Mouse (Mus musculus) neural tube, embryonic 13.5 days (tissue): Measurements from ENCODE around the gene Samd4. TPM values are rescaled to one million over a fixed set of nuclear protein-coding genes. Genes with fewer than 3 reads are reported as not detected.

Experiments
- ATAC-seq: fragments of 200-750 bp; cut with Nextera tagmentation; 2 replicates; pipeline ENCODE4 v1.8.0; 2017; ENCODE audit warnings: low read depth, mild to moderate bottlenecking, moderate TSS enrichment, moderate library complexity
- H3K27ac ChIP-seq: fragments of 300-500 bp; sonication (generic); replicated peaks from 2 replicates; pipeline ENCODE4 v1.5.1; 2015; ENCODE audit warnings: moderate library complexity, mild to moderate bottlenecking, inconsistent platforms
- H3K27me3 ChIP-seq: fragments of 300-500 bp; sonication (generic); 2 replicates; pipeline ENCODE4 v1.6.1; 2015; ENCODE audit warnings: mild to moderate bottlenecking, inconsistent platforms
- H3K36me3 ChIP-seq: fragments of 300-500 bp; sonication (generic); 2 replicates; pipeline ENCODE4 v1.6.1; 2015; ENCODE audit warnings: mild to moderate bottlenecking, inconsistent platforms
- H3K4me1 ChIP-seq: fragments of 300-500 bp; sonication (generic); replicated peaks from 2 replicates; pipeline ENCODE4 v1.6.1; 2015; ENCODE audit warnings: inconsistent platforms
- H3K4me2 ChIP-seq: fragments of 300-500 bp; sonication (generic); 2 replicates; pipeline ENCODE4 v1.6.1; 2015; ENCODE audit warnings: inconsistent platforms, mild to moderate bottlenecking, moderate library complexity
- H3K4me3 ChIP-seq: fragments of 300-500 bp; sonication (generic); 2 replicates; pipeline ENCODE4 v1.5.1; 2015; ENCODE audit warnings: mild to moderate bottlenecking, inconsistent platforms
- H3K9ac ChIP-seq: fragments of 300-500 bp; sonication (generic); 2 replicates; pipeline ENCODE4 v1.6.1; 2015; ENCODE audit warnings: moderate library complexity, mild to moderate bottlenecking, inconsistent platforms
- H3K9me3 ChIP-seq: fragments of 300-500 bp; sonication (generic); 2 replicates; pipeline ENCODE4 v1.6.1; 2016; ENCODE audit warnings: inconsistent platforms
- WGBS: fragments of 180-500 bp; shearing (Covaris S2); methylation state at CpG from one replicate; pipeline ENCODE4 v1.1.7; 2015; 5-methylcytosine and 5-hydroxymethylcytosine counted together
- polyA plus RNA-seq: library from polyadenylated mRNA; unstranded; fragments of >200 nt; fragmentation: Nextera tagmentation; extraction: Ambion mirVana; gene quantifications from 2 replicates; pipeline ENCODE4 v1.2.1, GENCODE M21; 2015

The Samd4 gene
- polyA plus RNA-seq, 1 experiment from 2014 or later, result 3.1 TPM

DNA sequence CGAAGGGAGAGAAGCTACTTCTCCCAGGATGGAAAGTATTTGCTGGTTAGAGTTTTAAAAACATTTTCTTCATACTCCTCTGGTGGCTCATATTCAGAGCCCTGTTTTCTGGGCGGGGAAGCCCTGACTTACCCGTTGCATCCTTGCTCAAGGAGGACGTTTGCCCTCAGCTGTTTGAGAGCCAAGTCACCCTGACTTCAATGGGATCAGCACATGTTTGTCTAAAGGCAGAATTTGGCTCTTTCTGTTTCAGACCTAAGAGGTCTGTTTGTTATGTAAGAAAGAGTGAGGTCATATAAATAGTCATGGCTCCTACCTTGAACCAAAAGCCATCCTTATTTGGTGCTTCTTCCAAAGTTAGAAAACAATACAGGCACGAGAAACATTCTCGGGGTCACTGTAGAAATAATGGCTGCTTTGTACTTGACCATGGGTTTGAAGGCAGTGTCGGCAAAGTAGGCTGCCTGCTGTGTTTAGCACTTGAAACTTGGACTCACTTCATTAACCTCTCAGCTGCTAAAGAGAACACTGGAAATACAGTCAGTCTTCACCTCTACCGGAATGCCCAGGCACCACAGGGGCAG lies 102.0 kb downstream of the Samd4 start:
- ATAC-seq, result no peak
- no peaks in the 10 kb centered on the region for H3K9me3 ChIP-seq
- H3K4me3 ChIP-seq, result no peak overlapping the region
- H3K27me3 ChIP-seq, result no peaks in the 10 kb centered on the region
- WGBS, result 42% methylated on average over 8 of the region's 8 CpGs
- H3K4me2 ChIP-seq, result no peak overlapping the region
- H3K36me3 ChIP-seq, result no peaks in the 10 kb centered on the region
- peaks cover 10% of the 10 kb centered on the region for H3K4me1 ChIP-seq
- no peak overlapping the region for H3K9ac ChIP-seq
- no peak overlapping the region for H3K27ac ChIP-seq

DNA sequence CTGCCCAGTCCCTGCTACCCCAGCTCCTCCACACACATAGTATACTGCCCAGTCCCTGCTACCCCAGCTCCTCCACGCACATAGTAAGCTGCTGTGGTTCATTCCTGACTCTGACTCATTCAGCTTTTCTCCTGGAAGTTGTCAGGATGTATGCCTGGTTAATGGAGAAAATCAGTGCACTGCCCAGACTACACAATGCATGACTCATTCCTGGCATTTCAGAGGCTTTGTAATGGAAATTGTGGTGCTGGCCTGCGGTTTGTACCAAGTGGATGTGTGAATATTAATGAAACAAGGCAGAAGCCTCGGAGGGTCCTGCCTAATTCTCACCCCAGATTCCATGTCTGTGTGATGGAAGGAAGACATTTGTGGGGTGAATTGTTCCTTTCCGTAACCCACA lies 107.0 kb downstream of the Samd4 start:
- H3K4me1 ChIP-seq, result peaks cover 11% of the 10 kb centered on the region
- 24% methylated on average over 4 of the region's 4 CpGs for WGBS
- no peaks in the 10 kb centered on the region for H3K27me3 ChIP-seq
- H3K4me3 ChIP-seq, result no peak overlapping the region
- ATAC-seq, result peak; percentile 67; the same call in 1 of the 2 replicates
- no peak overlapping the region for H3K9ac ChIP-seq
- H3K36me3 ChIP-seq, result no peaks in the 10 kb centered on the region
- H3K9me3 ChIP-seq, result no peaks in the 10 kb centered on the region
- no peak overlapping the region for H3K4me2 ChIP-seq
- no peak overlapping the region for H3K27ac ChIP-seq

DNA sequence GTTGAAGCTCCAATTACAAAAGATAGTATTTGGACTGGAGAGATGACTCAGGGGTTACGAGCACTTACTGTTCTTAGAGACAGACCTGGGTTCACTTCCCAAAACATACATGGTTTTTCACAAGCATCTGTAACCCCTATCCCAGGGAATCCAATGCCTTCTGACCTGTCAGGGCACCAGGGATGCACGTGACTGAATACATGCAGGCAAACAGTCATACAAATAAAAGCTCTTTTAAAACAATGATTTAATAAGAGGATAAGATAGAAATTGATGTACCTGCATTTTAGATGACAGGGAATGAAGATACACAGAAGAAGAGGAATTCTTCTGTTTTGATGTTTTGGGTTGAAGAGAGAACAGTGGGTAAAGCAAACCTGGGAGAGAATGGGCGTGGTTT lies 107.8 kb downstream of the Samd4 start:
- Histone ChIP-seq H3K27ac (no peak overlapping the region), H3K9me3 (no peaks in the 10 kb centered on the region), H3K27me3 (no peaks in the 10 kb centered on the region), H3K4me3 (no peak overlapping the region), H3K4me2 (no peak overlapping the region), H3K4me1 (peaks cover 5% of the 10 kb centered on the region), H3K36me3 (no peaks in the 10 kb centered on the region), H3K9ac (no peak overlapping the region)
- 93% methylated on average over 3 of the region's 3 CpGs for WGBS
- no peak for ATAC-seq

DNA sequence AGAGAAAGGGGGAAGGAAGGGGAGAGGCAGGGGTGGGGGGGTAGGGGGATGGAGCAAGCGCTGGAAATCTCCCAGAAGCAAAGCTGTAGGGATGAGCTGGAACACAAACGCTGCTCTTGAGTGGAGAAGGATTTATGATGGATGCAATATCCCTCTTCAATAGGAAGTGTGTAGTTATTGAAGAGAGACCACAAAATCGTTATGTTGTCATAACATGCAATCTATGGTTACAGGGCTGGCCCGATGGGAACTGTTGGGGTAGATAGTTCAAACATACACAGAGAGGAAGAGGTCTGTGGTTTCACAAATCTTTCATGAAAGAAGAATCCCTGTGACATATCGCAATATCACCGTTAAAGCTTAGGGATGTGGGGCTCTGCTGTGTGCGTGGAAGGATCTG lies 112.0 kb downstream of the Samd4 start:
- no peaks in the 10 kb centered on the region for H3K27me3 ChIP-seq
- WGBS, result 82% methylated on average over 7 of the region's 7 CpGs
- H3K4me3 ChIP-seq, result no peak overlapping the region
- no peaks in the 10 kb centered on the region for H3K36me3 ChIP-seq
- H3K4me2 ChIP-seq, result no peak overlapping the region
- H3K4me1 ChIP-seq, result peaks cover 3% of the 10 kb centered on the region; the same call in 1 of the 2 replicates
- no peak for ATAC-seq
- no peaks in the 10 kb centered on the region for H3K9me3 ChIP-seq
- H3K27ac ChIP-seq, result no peak overlapping the region
- H3K9ac ChIP-seq, result no peak overlapping the region

DNA sequence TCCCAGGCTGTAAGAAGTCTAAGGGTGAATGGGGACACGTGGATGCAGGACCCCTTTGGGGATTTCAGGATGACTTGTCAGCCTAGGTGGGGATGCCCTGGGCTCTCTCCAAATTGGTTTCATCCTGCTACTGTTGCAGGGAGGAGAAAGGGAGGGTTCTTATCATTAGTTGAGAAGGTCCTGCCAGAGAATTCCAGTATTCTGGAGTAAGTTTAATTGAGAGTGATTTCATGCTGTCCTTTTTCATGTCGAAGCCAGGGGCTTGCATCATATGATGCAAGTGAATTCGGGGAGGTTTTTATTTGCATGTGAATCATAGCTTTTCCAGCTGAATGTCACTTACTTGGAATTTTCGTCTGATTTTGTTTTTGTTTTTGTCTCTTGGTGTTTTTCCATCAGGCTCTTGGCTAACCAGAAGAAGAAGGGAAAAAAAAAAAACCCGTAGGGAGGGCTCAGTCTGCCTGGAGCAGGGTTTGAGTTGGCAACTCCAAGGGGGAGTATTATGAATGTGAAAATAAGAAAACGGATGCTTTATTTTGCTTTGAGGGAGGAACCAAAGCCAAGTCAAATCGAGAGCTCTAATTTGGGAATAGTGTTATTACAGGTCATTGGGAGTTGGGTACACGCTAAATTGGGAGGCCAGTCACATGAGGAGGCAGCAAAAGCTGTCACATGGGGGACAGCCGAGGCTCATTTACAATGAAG lies 116.8 kb downstream of the Samd4 start:
- Histone ChIP-seq H3K27ac (no peak overlapping the region), H3K36me3 (no peaks in the 10 kb centered on the region), H3K9me3 (no peaks in the 10 kb centered on the region), H3K4me3 (no peak overlapping the region), H3K27me3 (no peaks in the 10 kb centered on the region), H3K9ac (no peak overlapping the region), H3K4me1 (peaks cover 12% of the 10 kb centered on the region), H3K4me2 (no peak overlapping the region)
- ATAC-seq, result no peak
- 64% methylated on average over 9 of the region's 9 CpGs for WGBS

DNA sequence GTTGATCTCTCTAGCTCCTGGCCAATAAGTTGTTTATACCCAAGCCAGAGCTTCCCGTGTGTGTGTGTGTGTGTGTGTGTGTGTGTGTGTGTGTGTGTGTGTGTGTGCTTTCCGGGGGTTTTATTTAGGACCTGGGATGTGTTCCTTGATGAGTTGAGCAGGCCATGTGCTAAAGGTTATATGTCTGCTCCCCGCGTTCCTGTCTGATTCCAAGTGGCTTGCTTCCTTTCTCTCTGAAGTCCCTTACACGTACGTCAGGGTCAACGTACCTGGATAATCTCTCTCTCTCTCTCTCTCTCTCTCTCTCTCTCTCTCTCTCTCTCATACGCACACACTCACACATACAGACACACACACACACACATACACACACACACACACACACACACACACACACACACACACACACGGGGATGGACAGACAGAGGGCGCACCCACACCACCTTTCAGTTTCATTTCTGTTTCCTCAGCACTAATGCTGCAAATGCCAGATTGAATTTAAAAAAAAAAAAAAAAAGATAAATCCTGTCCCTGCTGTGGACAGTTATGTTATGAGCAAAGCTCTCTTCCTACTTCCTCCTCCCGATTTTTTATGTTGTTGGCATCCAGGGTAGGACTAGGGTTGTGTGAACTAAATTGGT lies 117.6 kb downstream of the Samd4 start:
- Histone ChIP-seq H3K27me3 (no peaks in the 10 kb centered on the region), H3K27ac (no peak overlapping the region), H3K9me3 (no peaks in the 10 kb centered on the region), H3K9ac (no peak overlapping the region), H3K4me1 (peaks cover 12% of the 10 kb centered on the region), H3K36me3 (no peaks in the 10 kb centered on the region), H3K4me3 (no peak overlapping the region), H3K4me2 (no peak overlapping the region)
- 85% methylated on average over 8 of the region's 11 CpGs for WGBS
- ATAC-seq, result no peak

DNA sequence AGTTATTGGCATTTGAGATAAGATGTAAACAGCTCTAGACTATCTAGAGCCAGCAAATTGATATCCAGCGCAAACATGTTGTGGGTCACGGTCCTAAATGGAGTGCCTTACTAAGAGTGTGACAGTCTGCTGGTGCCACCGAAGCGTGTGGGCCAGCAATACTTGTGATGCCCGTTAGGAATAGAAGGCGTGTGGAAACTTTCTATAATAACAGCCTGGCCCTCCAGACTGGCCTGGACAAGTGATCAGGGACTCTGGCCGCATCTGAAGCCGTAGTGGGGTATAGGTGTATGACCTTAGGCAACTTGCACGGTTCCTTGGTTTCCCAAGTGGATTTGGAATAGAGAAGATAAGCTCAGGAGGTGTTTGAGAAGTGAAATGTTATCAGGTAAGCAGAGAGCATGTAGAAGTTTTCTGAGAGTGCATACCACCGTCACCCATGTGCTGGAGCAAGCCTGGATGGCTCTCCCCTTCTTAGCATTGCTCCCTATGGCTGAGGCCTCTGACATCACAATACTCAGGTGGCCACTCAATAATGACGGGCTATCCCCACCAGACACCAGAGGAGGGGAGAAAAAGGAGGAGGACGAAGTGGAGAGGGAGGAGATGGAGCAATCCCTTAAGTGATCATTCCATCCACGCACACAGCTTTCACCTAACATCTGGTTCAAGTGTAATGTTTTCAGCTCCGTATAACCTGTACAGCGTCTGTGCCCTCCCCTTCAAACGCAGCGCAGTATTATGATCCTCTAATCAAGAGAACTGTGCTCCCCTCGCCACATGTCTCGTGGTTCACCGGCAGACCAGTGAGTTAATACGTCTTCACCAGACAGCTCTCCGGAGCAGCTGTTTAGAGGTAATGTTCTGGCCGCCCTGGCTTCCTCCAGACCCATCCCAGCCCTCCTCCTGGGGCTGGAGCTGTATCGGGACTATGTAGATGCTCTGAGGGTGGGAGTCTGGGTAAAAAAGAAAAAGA lies 118.4 kb downstream of the Samd4 start:
- Histone ChIP-seq H3K27ac (no peak overlapping the region), H3K27me3 (no peaks in the 10 kb centered on the region), H3K9ac (no peak overlapping the region), H3K9me3 (no peaks in the 10 kb centered on the region), H3K36me3 (no peaks in the 10 kb centered on the region), H3K4me1 (peaks cover 12% of the 10 kb centered on the region), H3K4me3 (no peak overlapping the region), H3K4me2 (no peak overlapping the region)
- ATAC-seq, result peak; percentile 68
- WGBS, result 71% methylated on average over 24 of the region's 24 CpGs

DNA sequence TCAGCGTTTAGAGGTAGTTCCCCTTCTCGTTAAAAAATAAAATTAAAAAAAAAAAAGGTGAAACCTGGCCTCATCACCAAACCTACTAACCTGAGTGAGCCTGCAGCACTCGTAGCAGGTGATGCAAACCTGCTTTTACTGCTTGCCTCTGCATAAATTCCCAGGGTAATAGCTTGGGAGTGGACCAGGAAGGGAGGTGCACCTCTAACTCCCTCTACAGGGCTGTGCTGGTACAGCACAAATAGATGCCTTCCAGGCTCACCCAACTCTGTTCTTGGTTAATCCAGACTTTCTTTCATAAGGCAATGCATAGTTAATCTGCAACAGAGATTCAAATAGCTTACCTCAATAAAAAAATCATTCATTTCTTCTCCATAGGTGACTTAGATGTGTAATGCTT lies 121.5 kb downstream of the Samd4 start:
- WGBS, result 28% methylated on average over 3 of the region's 3 CpGs
- H3K27ac ChIP-seq, result no peak overlapping the region
- H3K27me3 ChIP-seq, result no peaks in the 10 kb centered on the region
- H3K36me3 ChIP-seq, result no peaks in the 10 kb centered on the region
- no peak overlapping the region for H3K4me2 ChIP-seq
- H3K9ac ChIP-seq, result no peak overlapping the region
- H3K9me3 ChIP-seq, result no peaks in the 10 kb centered on the region
- ATAC-seq, result no peak
- H3K4me3 ChIP-seq, result no peak overlapping the region
- H3K4me1 ChIP-seq, result peaks cover 12% of the 10 kb centered on the region

DNA sequence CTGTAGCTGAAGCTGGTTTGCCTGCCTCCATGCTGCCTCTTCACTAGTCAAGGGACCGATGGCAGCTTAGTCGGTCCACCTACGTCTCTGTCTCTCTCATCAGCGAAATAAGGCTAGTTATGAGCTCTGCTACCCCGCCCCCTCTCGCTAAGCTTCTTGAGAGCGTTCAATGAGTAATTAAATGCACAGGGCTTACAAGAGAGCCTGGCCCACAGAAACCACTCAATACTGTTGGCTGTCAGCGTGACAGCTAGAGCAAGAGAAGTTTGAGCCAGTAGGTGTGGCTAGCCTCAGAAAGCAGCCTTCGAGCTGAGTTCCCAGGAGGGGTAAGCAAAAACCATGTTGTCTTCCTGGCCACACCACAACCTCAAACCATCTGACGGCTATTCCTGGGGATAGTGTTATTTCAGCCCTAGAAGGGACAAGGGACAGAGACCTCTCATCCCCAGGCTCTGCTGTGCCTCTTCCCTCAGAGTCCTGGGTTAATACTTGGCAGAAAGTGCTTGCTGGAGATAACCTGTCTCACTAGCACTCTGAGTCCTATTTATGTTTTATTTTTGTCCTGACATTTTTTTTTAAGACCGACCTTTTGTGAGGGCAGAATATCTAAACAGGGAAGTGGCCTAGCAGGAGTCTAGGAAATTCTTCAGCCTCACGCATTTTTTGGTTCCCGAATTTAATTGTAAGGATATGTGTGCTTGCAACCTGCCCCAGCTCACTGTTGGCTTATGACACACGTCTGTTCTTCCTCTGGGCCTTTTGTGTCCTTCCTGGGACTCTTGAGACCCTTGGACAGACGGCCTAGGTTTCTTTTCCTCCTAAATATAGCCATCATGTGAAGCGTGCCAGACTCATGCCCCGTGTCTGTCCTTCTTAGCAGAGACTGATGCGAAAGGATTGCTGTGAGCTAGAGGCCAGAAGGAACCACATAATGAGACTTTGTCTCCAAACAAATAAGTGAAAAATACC lies 128.8 kb downstream of the Samd4 start:
- WGBS, result 72% methylated on average over 18 of the region's 18 CpGs
- Histone ChIP-seq H3K9me3 (no peaks in the 10 kb centered on the region), H3K36me3 (no peaks in the 10 kb centered on the region), H3K4me1 (0 out of 2 replicates have a peak, but pooled peaks cover 4% of the 10 kb centered on the region), H3K27me3 (no peaks in the 10 kb centered on the region), H3K27ac (no peak overlapping the region), H3K4me2 (no peak overlapping the region), H3K9ac (no peak overlapping the region), H3K4me3 (no peak overlapping the region)
- no peak for ATAC-seq

DNA sequence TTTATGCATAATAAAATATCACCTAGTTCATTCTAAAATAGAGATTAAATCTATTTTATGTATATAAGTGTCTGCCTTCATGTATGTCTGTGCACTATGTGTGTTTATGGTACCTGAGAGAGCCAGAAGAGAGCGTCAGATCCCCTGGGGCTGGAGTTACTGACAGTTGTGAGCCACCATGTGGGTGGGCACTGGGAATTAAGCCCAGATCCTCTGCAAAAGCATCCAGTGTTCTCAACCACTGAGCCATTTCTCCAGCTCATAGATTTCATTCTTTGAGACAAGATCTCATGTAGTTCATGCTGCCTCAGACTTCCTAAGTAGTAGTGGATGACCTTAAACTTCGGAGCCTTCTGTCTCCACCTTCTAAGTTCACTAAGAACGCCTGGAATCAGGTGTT lies 133.0 kb downstream of the Samd4 start:
- 94% methylated on average over 3 of the region's 3 CpGs for WGBS

DNA sequence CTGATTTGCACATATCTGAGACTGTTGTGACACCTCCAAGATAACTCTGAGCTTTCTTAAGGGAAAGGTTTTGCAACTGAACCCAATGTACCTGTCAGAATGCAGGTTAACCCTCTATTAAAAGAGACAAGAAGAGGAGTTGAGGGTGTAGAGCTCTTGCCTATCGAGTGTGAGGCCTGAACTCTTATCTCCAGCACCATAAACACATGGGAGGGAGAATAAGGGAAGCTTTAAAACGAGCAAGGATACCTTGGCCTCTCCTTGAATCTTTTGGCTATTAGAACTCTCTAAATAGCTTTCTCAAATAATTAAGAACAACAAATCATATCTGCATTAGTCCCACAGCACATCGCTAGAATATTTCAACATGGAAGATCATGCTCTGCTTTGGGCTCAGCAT lies 135.0 kb downstream of the Samd4 start:
- no peak overlapping the region for H3K27ac ChIP-seq
- no peak overlapping the region for H3K9ac ChIP-seq
- no peak overlapping the region for H3K4me2 ChIP-seq
- no peak for ATAC-seq
- 85% methylated on average over 3 of the region's 3 CpGs for WGBS
- H3K4me3 ChIP-seq, result no peak overlapping the region
- no peaks in the 10 kb centered on the region for H3K9me3 ChIP-seq
- H3K4me1 ChIP-seq, result no peaks in the 10 kb centered on the region
- H3K27me3 ChIP-seq, result no peaks in the 10 kb centered on the region
- H3K36me3 ChIP-seq, result no peaks in the 10 kb centered on the region

More for the DNA sequence above, 133.0 kb downstream of the Samd4 start:
- Histone ChIP-seq H3K9ac (no peak overlapping the region), H3K4me2 (no peak overlapping the region), H3K36me3 (no peaks in the 10 kb centered on the region), H3K27ac (no peak overlapping the region), H3K4me3 (no peak overlapping the region), H3K9me3 (no peaks in the 10 kb centered on the region), H3K27me3 (no peaks in the 10 kb centered on the region), H3K4me1 (0 out of 2 replicates have a peak, but pooled peaks cover 4% of the 10 kb centered on the region)
- ATAC-seq, result no peak
